Mouse (Mus musculus) c-Kit-positive CD71-positive TER-119-positive erythroid progenitor cells, embryonic 14.5 days (primary cell): ENCODE measurements around the gene Zpr1.
"Not testable (repeated sequence)": the region's sequence is repeated elsewhere in the genome, so short reads cannot be mapped to it uniquely, and the experiment has no call there.

Experiments used
- DNase-seq: peaks from one replicate; pipeline ENCODE4 v3.0.0-alpha.2; 2013; ENCODE audit warnings: low spot score

Zpr1 gene

DNA sequence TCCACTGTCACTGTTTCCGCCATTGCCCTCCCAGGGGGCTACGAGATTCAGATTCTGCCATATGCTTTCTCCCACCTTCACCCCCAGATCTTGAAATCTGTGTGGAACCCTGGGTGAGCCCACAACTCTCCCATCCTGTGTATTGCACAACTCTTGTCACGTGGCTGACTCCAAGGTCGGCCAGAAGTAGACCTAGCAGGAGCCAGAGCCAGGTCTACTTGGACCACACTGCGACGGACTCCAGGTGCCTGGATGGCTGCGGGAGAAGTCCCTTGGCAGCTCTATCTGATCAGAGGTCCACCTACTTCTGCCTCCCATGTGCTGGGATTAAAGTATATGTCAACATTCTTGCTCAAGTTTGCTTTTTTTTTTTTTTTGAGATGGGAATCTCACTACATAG lies 11.7 kb upstream of the Zpr1 start:
- DNase-seq: no peak

DNA sequence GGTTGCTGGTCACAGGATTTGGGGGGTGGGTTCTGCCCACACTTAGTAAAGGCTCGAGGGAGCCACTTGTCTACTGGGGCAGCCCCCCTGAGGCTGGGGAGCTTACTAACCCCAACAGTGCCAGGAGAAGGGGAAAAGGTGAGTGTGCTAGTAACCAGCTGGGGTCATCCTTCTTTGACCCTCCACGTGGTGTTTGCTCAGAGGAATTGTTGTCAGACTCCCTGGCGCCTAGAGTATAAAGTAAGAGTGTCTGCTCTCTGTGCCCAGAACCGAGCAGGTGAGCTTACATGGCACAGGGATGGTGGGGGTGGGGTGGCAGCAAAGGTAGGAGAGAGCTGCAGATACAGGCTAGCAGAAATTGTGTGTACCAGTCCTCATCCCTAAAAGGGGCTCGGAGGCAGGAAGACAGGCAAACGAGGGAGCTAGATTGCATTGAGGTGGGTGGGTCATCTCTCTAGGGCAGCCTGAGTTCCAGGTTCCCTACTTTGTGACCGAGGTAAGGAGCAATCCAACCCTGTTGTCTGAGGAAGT lies 4.5 kb upstream of the Zpr1 start, which contains the start of gene Apoa5:
TSS of gene Apoa5 (plus strand) at position 291 of the 531 bp plus-strand sequence.
- DNase-seq: no peak

DNA sequence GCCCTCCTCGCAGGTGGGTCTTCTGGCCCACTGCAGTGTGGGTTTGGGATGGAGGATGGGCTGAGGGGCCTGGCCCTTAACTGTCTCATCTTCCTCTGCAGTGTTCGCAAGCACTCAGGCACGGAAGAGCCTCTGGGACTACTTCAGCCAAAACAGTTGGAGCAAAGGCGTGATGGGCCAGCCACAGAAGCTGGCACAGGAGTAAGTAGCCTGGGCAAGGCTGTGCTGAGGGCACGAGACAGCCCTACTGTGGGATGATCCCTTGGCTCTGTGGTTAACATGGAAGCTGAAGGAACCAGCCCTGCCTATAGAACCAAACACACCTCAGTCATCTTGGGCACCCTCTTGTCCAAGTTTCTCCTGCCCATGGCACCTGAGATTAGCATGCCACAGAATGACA lies 3.7 kb upstream of the Zpr1 start:
- no peak for DNase-seq

DNA sequence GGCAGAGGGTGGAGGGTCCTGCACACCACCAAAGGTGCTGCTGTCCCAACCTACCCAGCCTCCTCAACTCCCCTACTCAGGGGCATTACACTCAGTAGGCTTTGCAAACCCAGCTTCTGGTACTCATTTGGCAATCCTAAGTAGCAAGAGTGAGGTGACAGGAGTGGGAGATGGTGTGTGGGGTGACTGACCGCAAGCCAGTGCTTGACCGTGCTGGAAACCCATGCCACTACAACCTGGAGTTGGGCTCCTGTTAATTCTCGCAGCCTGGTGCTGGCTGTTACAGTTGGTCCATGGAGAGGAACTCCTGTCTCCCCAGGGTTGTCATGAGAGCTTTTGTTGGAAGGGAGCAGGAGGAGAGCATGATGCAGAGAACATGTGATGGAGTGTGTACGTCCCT lies 2.1 kb upstream of the Zpr1 start:
- no peak for DNase-seq

DNA sequence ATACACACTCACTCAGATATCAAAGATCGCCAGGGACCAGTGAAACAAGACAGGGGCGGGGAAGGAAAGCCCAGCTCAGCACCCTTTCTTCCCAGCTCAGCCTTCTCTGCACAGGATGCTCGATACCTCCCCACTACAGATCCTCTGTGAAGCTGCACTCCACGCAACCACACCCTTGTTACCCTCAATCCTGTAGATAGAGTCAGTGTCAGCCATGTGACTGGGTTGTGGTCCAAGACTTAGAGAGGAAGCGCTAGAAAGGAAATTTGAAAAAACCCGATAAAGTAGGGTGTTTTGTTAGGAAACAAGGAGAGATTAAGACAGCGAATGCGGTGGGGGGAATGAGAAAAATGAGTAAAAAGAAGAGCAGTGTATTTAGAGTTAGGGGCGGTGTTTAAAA lies 794 bp upstream of the Zpr1 start:
- DNase-seq: no peak

DNA sequence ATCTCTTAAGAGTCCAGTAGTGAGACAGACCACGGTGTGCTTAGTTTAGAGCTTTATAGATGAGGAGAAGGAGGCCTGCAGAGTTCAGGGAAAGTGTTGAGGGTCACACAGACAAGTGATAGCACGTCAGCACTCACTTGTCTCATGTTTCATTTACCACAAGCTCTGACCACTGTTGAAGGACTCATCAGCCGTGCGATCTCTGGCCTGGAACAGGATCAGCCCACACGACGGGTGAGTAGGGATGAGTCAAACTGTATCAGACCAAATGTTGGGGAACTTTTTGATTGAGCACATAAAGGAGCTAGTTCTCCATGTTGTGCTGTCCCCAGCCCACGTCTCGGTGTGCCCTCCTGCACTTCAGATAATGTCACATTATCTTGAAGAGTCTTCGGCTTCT lies 1.6 kb downstream of the Zpr1 start:
- DNase-seq: no peak

DNA sequence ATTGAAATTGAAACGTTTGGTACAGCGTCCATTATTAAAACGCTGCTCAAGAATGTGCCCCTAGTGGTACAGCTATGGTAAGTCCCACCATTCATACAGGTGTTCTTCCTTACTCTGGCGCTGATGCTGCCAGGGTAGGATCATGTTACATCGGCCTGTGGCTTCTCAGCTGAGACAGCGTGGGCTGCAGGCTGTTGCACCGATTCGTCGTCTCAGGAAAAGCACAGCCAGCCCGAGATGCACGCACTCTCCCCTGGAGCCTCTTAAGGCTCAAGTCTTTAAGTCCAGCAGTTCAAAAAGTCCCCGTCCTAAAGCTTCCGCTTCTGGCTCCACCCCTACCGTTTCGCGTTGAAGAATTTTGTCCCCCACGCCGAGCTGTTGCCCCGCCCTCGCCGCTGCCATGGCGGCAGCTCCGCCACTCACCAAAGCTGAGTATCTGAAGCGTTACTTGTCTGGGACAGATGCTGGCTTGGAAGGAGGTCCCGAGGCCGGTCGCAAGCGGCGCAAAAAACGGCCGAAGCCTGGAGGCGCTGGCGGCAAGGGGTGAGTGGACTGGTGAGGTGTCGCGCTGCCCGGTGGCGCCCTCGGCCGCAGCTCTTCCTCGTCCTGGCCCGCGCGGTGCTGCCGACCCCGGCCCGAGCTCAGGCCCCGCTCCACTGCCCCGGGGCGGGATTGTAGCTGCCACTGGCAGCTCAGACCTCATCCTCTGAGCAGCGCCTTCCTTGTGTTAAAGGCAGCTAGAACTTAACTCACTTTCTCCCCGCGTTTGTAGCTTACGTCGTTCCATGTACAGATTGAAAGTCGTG lies 10.0 kb downstream of the Zpr1 start, which contains the start of gene Bud13:
TSS of gene Bud13 (plus strand) at position 378 of the 806 bp plus-strand sequence.
- peak; percentile 91 for DNase-seq

DNA sequence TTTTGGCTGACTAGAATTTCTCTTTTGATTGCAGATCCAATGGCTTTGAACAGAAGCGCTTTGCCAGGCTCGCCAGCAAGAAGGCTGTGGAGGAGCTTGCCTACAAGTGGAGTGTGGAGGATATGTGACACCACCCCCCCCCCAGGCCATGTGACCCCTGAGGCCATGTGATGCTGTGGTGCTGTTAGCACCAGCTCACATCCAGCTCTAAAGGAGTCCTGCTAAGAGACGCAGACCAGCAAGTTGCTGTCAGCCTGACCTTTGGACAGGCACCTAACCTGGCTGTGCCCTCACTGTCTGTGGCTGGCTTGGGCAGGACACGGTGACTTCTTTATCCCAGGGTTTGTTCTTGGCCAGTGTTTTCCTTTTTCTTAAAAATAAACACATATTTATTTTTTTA lies 25.5 kb downstream of the Zpr1 start:
- DNase-seq: no peak

DNA sequence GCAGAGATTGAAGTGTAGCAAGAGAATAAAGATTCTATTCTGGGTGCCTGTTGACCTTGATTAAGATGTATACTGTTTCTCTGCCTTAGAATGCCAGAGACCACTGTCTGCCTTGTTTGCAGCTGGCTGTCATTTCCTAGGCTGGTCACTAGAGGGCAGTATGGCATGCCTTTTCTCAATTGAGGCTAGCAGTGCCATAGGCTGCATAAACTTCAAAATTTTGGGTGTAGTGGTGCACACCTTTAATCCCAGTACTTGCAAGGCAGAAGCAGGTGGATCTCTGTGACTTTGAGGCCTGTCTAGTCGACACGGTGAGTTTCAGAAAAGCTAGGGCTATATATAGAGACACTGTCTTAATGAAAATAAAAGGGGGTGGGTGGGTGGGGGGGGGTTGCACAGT lies 29.3 kb downstream of the Zpr1 start:
- DNase-seq: peak; percentile 38

DNA sequence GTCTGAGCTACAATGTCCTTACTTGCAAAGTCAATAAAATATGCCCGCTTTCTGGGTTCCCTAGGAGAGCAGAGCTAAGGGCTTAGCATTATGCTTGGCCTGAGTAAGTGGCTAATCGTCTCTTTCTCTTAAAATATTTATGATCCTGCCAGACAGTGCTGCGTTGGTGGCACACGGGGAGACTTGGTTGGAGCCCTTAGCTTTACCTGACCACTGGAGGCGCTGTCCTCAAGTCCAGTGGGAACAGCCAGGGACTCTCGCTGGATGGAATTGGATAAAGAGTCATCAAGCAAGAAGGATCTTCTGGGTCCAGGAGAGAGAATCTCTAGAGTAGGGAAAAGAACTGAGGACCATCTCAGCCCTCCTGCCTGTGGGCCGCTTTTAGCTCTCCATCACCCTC lies 36.3 kb downstream of the Zpr1 start:
- no peak for DNase-seq

DNA sequence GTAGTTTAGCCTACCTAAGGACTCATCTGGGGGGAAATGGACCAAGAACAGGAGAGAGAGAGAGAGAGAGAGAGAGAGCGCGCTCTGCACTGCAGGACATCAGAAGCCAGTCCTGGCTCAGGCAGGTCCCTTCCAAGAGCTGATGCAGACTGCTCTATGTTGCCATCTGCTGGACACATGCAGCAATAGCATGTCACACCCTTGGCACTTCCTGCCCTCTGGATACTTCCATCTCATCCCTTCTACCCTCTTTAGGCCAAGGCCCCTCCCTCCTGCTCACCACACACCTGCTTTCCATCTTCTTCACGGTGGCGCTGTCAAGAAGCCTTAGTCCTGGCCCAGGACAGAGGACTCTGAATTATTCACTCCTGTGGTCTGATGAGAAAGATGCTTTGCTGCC lies 41.6 kb downstream of the Zpr1 start:
- peak; percentile 56 for DNase-seq

DNA sequence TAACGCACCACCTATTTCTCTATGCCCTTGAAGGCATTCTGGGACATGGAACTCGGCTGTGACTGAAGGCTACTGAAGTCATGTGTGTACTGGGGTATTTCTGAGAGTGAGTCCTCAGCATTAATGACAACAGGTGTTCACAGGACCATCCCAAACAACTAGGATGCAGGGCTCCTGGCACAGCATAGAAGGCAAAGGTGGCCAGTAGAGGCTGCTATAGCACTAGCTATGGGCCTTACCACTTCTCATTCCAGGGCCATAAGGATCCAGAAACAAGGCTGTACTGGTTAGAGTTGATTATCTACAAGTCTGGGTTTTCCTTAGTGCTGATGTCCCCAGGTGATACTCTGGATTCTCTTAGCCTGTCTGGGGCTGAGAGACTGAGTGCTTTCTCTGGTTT lies 42.1 kb downstream of the Zpr1 start:
- no peak for DNase-seq

DNA sequence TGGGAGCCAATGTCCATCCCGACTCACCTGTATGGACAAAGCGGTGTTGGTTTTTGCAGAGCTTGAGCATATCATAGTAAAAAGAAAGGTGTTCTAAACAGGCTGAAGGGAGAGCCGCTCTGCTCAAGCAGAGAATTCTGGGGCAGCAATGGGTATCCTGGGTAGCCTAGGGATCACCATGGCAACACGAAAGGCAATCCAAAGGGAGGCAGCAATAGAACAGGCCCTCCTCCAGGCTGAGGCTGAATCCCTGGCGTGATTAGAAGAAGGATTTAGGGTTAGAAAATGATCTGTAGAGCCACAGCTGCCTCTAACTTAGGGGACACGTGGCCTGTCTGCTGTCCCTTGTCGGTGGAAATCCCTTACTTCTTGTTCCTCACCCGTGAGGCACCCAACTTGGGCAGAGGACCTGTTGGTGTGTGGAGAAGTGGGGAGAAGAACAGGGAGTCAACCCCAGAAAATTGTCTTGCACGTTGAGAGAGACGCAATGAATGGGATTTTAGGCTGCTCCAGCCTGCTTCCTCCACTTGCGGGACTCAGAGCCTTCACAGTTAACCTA lies 43.0 kb downstream of the Zpr1 start:
- no peak for DNase-seq

DNA sequence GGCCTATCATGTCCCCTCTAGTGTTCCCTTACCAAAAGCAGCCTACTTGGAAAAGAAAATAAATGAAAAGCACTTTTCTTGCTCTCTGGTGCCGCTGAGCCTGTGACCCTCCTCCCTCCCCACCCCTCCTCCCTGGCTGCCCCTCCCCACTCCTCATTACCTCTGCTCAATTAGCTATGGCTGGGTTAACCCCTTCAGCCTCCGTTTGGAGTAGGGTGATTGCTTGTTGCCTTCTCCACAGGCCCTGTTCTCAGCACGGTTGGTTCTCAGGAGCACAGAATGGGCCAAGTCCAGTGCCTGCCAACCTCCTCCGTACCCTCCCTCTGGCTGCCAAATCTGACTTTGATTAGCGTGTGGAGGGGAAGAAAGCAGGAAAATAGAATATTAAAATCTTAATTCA lies 43.5 kb downstream of the Zpr1 start:
- no peak for DNase-seq

DNA sequence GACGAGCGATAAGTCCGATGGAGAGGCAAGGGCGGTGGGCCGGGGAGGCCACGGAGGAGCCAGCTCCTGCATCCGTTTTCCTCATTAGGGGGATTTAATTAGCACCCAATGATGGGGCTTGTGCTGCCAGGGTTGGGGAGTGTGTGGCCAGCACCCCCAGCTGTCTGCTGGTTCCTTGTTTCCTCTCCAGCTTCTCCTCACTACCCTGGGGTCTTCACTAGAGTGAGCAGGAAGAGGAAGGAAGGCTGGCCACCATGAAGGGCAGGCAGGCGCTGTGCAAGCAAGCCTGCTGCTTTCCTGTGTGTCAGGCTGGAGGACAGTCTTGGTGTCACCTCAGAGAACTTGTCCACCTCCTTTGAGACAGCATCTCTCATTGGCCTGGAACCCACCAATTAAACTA lies 44.0 kb downstream of the Zpr1 start:
- no peak for DNase-seq

DNA sequence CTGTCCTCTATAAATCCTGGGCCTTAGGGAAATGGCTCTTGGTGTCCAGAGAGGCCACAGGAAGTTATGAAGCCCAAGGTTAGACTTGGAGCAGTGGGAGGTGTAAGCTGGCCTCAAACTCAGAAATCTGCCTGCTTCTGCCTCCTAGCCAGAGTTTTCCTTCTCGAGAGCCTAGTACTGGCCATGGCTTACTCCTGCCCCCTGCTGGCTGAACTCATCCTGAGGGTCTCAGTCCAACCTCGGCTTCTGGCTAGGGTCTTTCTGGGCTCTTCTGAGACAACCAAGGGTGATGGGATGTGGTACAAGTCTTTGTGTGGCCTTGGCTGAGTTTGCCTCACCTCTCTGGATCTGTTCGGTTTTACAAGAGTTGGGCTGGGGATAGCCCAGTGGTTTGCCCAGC lies 45.1 kb downstream of the Zpr1 start:
- DNase-seq: no peak

DNA sequence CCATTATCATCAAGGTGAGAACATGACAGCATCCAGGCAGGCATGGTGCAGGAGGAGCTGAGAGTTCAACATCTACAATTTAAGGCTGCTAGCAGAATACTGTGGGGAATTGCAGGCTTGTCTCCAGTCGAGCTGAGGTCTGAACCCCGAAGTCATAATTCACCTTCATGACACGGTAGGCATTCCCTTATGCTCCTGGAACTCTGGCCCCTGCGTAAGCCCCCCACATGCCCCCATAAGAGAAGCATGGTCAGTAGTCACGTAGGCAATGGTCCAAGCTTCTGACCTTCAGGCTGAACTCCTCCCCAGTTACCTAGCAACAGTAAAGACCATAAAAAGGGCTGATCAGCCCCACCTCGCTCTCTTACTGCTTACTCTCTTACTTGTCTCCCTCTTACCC lies 47.0 kb downstream of the Zpr1 start, which contains the start of gene 4931429L15Rik:
TSS of gene 4931429L15Rik (minus strand) at position 101 of the 400 bp plus-strand sequence.
- DNase-seq: not testable (repeated sequence)

DNA sequence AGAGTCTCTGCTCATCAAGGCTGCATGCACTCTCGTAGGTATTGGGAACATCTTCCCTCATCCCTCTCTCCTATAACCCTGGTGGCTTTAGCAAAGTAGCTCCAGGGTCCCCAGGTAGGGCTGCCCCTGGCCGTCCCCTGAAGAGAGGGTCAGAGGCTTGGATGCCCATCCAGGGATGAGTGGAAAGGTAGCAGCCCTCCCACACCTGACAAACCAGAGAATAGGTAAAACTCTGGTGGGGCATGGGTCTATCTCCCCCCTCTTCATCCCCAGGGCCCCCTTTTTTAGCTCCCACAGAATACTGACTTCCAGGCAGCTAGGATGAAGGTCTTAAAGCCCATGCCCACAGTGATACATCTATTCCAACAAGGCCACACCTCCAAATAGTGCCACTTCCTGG lies 47.6 kb downstream of the Zpr1 start:
- DNase-seq: no peak

DNA sequence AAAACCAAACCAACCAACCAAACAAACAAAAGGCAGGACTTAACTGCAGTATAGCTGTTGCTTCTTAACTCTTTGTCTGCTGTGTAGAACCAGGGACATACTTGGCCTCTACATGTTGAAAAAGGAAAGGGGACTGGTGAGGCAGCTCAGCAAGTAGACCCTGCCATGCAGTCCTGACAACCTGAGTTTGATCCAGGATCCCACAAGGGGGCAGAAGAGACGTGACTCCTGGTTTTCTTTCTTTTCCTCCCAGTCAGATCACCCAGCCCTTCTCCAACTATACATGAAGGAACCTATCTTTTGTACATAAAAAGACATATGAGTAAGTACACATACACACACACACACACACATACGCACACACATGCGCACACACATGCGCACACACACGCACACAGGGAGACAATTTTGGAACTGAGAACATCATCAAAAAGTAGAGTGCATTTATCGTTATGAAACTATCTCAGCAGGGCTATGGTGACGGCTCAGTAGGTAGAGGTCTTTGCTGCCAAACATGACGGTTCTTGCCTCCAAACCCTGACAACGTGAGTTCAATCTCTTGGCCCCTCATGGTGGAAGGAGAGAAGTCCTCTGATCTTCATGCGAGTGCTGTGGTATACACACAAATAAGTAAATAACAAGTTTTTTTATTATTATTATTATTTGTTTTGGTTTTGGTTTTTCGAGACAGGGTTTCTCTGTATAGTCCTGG lies 54.0 kb downstream of the Zpr1 start:
- DNase-seq: no peak

DNA sequence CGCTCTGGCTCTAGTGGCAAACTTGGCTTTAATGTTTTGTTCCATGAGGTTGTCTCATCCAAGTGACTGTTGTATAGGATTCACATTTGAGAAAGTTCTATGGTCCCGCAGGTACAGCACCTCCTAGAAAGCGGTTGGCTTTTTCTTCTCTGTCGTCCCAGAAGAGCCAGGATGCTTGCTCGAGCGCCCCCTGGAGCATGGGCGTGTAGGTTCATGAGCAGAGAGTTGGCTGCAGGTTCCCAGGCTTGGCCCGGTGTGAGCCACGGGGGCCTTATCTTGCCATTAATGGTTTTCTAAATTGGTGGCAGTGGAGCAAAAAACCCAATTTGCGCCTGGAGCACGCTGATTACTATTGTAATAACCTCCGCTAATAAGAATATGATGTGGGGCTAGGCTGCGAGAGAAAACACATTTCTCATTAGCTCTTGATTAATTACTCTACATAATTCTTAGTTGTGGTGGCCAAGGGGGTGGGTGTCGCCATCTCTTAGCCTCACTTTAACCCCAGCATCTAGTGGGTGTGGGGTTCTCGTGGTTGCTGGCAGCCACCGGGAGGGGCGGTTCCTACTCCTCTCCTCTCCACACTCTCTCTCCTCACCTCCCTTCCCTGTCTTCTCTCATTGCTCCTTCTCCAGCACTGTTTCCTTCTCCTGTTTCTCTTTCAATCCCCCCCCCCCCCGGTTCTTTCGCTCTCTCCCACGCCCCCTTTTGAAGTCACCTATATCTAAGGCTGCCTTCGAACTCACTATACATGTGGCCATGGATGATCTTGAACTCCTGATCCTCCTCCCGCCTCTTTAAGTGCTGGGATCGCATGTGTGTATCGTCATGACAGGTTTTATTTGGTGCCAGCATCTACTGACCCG lies 55.1 kb downstream of the Zpr1 start:
- peak; percentile 13 for DNase-seq

DNA sequence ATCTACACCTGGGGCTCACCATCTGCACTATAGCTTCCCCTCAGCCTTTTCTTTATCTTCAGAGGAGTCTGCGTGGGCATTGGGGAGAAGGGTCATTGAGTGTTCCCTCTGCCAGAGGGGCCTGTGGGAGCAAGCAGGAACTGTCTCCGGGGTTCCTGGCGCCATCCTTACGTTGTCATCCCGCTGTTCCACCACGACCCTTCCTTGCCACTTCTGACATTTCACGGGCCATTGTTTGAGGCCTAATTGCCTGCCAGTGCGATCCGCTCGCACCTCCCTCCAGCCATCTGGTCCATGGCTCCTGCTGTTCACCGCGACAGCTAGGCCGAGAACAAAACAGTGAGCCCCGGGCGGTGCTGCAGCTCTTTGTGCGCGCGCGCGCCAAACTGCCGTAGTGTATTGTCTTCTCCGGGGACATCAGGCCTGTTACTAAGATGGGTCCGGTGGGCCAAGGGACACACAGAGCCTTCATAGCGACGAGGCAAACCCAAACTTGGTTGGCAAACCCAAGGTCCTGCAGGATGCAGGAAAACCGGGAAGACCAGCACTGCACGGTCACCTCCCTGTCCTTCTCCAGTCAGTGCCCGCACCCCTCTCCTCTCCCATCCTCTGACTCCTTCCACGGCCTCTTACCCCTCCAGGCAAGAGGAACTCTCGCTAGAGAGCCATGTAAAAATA lies 55.8 kb downstream of the Zpr1 start:
- no peak for DNase-seq
